Mouse (Mus musculus) cerebellum, adult 2 months (tissue): ENCODE results near the gene Gm12166. TPM values are rescaled to one million over a fixed set of nuclear protein-coding genes. Genes with fewer than 3 reads are reported as not detected.
"Not testable (repeated sequence)": the region's sequence is repeated elsewhere in the genome, so short reads cannot be mapped to it uniquely, and the experiment has no call there.

Source experiments
- DNase-seq, 2 experiments: peaks; one replicate each; pipeline ENCODE4 v3.0.0; 2021
- H3K27ac ChIP-seq: fragments of 200-500 bp; 2 replicates; pipeline ENCODE4 v1.5.1; 2012; ENCODE audit warnings: low read length, control low read depth, inconsistent platforms; ENCODE audit not compliant: insufficient read depth
- H3K27me3 ChIP-seq: fragments of 200-500 bp; 2 replicates; pipeline ENCODE4 v1.6.1; 2012; ENCODE audit warnings: inconsistent platforms, mild to moderate bottlenecking, low read length, moderate library complexity; ENCODE audit not compliant: control insufficient read depth, insufficient read depth
- H3K4me1 ChIP-seq: fragments of 200-500 bp; 2 replicates; pipeline ENCODE4 v1.6.1; 2011; ENCODE audit warnings: low read length; ENCODE audit not compliant: control insufficient read depth, insufficient read depth
- H3K4me3 ChIP-seq: fragments of 200-500 bp; replicated peaks from 2 replicates; pipeline ENCODE3; 2011; ENCODE audit warnings: mild to moderate bottlenecking, low read depth, low read length, control low read depth; ENCODE audit not compliant: insufficient read depth
- CTCF ChIP-seq: fragments of 200-500 bp; IDR thresholded peaks from 2 replicates; pipeline ENCODE4 v1.5.1; 2011; ENCODE audit warnings: low read depth, mild to moderate bottlenecking, control low read depth, low read length, moderate library complexity, borderline replicate concordance; ENCODE audit not compliant: insufficient read depth
- POLR2A ChIP-seq: fragments of 200-500 bp; IDR thresholded peaks from 2 replicates; pipeline ENCODE4 v1.6.1; 2011; ENCODE audit warnings: low read length, control low read depth, borderline replicate concordance; ENCODE audit not compliant: insufficient read depth
- WGBS: fragments of 180-500 bp; shearing (Covaris S2); methylation state at CpG from one replicate; pipeline ENCODE4 v1.1.7; 2018; 5-methylcytosine and 5-hydroxymethylcytosine counted together
- polyA plus RNA-seq: library from polyadenylated mRNA; depleted of rRNA; stranded (reverse); fragments of >200 nt; gene quantifications from 2 replicates; pipeline ENCODE4 v1.2.3, GENCODE M21; 2012; rRNA removed

The Gm12166 gene
- polyA plus RNA-seq = 7.3 and 9.0 TPM in 2 replicates

GRCm38 (mm10) chr11:46052105-46052659 is at the start of gene Gm12166:
Gene Gm12166, minus strand, starts transcription at chr11:46052321.
- WGBS = 16% methylated on average over 19 of the region's 19 CpGs
- peak; percentile 59 to 62 for DNase-seq
- peak; percentile 71 for TF ChIP-seq CTCF
- H3K4me1 ChIP-seq, H3K27ac ChIP-seq, H3K27me3 ChIP-seq, H3K4me3 ChIP-seq: not testable (repeated sequence)

GRCm38 (mm10) chr11:46097062-46097461 is 44.9 kb upstream of the Gm12166 start:
- no peak for TF ChIP-seq POLR2A
- TF ChIP-seq CTCF = no peak
- Histone ChIP-seq H3K4me1 (peaks cover 22% of the 10 kb centered on the region), H3K27me3 (no peaks in the 10 kb centered on the region; the same call in 1 of the 2 replicates), H3K27ac (peak overlapping the region; percentile 4; the same call in 1 of the 2 replicates), H3K4me3 (no peak overlapping the region)
- WGBS = 8% methylated on average over 3 of the region's 3 CpGs
- DNase-seq = peak; percentile 47 to 72

- Histone ChIP-seq H3K27ac (0 out of 2 replicates have a peak overlapping the region, but pooled peaks have one; percentile 11), H3K27me3 (no peaks in the 10 kb centered on the region; the same call in 1 of the 2 replicates), H3K4me3 (no peak overlapping the region), H3K4me1 (peaks cover 19% of the 10 kb centered on the region)
- TF ChIP-seq CTCF (no peak), POLR2A (no peak)
- DNase-seq = no peak
- whole genome bisulfite sequencing = 57% methylated on average over 6 of the region's 6 CpGs
These were observed 44.1 kb upstream of the Gm12166 start for GRCm38 (mm10) chr11:46096265-46096649.

- DNase-seq = peak in 1 of 2 experiments; percentile 58
- no peak overlapping the region for H3K4me3 ChIP-seq
- H3K27ac ChIP-seq = 0 out of 2 replicates have a peak overlapping the region, but pooled peaks have one; percentile 11
- H3K4me1 ChIP-seq = peaks cover 19% of the 10 kb centered on the region
- 87% methylated on average over 9 of the region's 9 CpGs for WGBS
- no peaks in the 10 kb centered on the region; the same call in 1 of the 2 replicates for H3K27me3 ChIP-seq
- no peak for TF ChIP-seq CTCF
- TF ChIP-seq POLR2A = no peak
These were observed 43.5 kb upstream of the Gm12166 start for GRCm38 (mm10) chr11:46095477-46096264.

GRCm38 (mm10) chr11:46092121-46092520 is 40.0 kb upstream of the Gm12166 start:
- TF ChIP-seq POLR2A = no peak
- no peak for TF ChIP-seq CTCF
- WGBS = 40% methylated on average over 4 of the region's 4 CpGs
- Histone ChIP-seq H3K4me1 (peaks cover 16% of the 10 kb centered on the region), H3K27ac (no peak overlapping the region), H3K27me3 (no peaks in the 10 kb centered on the region; the same call in 1 of the 2 replicates), H3K4me3 (no peak overlapping the region)
- peak in 1 of 2 experiments; percentile 34 for DNase-seq

GRCm38 (mm10) chr11:46090951-46091667 is 39.0 kb upstream of the Gm12166 start:
- WGBS = 79% methylated on average over 10 of the region's 10 CpGs

GRCm38 (mm10) chr11:46090036-46090725 is 38.1 kb upstream of the Gm12166 start:
- Histone ChIP-seq H3K4me1 (no peaks in the 10 kb centered on the region), H3K27ac (no peak overlapping the region), H3K4me3 (no peak overlapping the region), H3K27me3 (no peaks in the 10 kb centered on the region; the same call in 1 of the 2 replicates)
- no peak for TF ChIP-seq CTCF
- TF ChIP-seq POLR2A = no peak
- WGBS = 89% methylated on average over 10 of the region's 10 CpGs
- DNase-seq = no peak

More at GRCm38 (mm10) chr11:46090951-46091667, 39.0 kb upstream of the Gm12166 start:
- peaks cover 9% of the 10 kb centered on the region for H3K4me1 ChIP-seq
- H3K27me3 ChIP-seq = no peaks in the 10 kb centered on the region; the same call in 1 of the 2 replicates
- H3K27ac ChIP-seq = no peak overlapping the region
- H3K4me3 ChIP-seq = no peak overlapping the region
- TF ChIP-seq CTCF (no peak), POLR2A (no peak)
- no peak for DNase-seq
